Mouse (Mus musculus): ENCODE measurements at regions not wholly inside any gene's neighbourhood (a gene's known extent, or its start where the extent isn't known, plus 50 kb on each side); places are given as distances from the start of the nearest gene placed in this dataset.

GRCm38 (mm10) chr2:101175124-101175523 is 449.4 kb upstream of the Rag2 start:
- no peak for DNase-seq (ENCODE audit: low read depth, low spot score)

- DNase-seq (ENCODE audit: low read depth, low spot score): no peak
These were observed 417.9 kb upstream of the Rag2 start for GRCm38 (mm10) chr2:101206637-101207036.

- DNase-seq (ENCODE audit: low read depth, low spot score): no peak
These were observed 415.4 kb upstream of the Rag2 start for GRCm38 (mm10) chr2:101209136-101209535.

GRCm38 (mm10) chr2:101220759-101221158 is 403.8 kb upstream of the Rag2 start:
- DNase-seq (ENCODE audit: low read depth, low spot score): no peak

- DNase-seq (ENCODE audit: low read depth, low spot score): no peak
These were observed 381.5 kb upstream of the Rag2 start for GRCm38 (mm10) chr2:101242983-101243382.

- no peak for DNase-seq (ENCODE audit: low read depth, low spot score)
These were observed 377.4 kb upstream of the Rag2 start for GRCm38 (mm10) chr2:101247133-101247532.

- no peak for DNase-seq (ENCODE audit: low read depth, low spot score)
These were observed 372.3 kb upstream of the Rag2 start for GRCm38 (mm10) chr2:101252228-101252627.

GRCm38 (mm10) chr2:101256464-101256863 is 368.1 kb upstream of the Rag2 start:
- DNase-seq (ENCODE audit: low read depth, low spot score): no peak

GRCm38 (mm10) chr2:101263934-101264333 is 360.6 kb upstream of the Rag2 start:
- DNase-seq (ENCODE audit: low read depth, low spot score): no peak

- no peak for DNase-seq (ENCODE audit: low read depth, low spot score)
These were observed 357.7 kb upstream of the Rag2 start for GRCm38 (mm10) chr2:101266685-101267374.

- DNase-seq (ENCODE audit: low read depth, low spot score): no peak
These were observed 350.4 kb upstream of the Rag2 start for GRCm38 (mm10) chr2:101274045-101274664.

GRCm38 (mm10) chr2:101284886-101285285 is 339.6 kb upstream of the Rag2 start:
- DNase-seq (ENCODE audit: low read depth, low spot score): no peak

GRCm38 (mm10) chr2:101288119-101288518 is 336.4 kb upstream of the Rag2 start:
- no peak for DNase-seq (ENCODE audit: low read depth, low spot score)

- no peak for DNase-seq (ENCODE audit: low read depth, low spot score)
These were observed 335.4 kb upstream of the Rag2 start for GRCm38 (mm10) chr2:101289168-101289567.

- DNase-seq (ENCODE audit: low read depth, low spot score): no peak
These were observed 333.8 kb upstream of the Rag2 start for GRCm38 (mm10) chr2:101290738-101291137.

- DNase-seq (ENCODE audit: low read depth, low spot score): no peak
These were observed 328.7 kb upstream of the Rag2 start for GRCm38 (mm10) chr2:101295678-101296368.

GRCm38 (mm10) chr2:101296369-101296682 is 328.2 kb upstream of the Rag2 start:
- DNase-seq (ENCODE audit: low read depth, low spot score): no peak

GRCm38 (mm10) chr2:101296778-101297177 is 327.7 kb upstream of the Rag2 start:
- no peak for DNase-seq (ENCODE audit: low read depth, low spot score)

GRCm38 (mm10) chr2:101299126-101299525 is 325.4 kb upstream of the Rag2 start:
- no peak for DNase-seq (ENCODE audit: low read depth, low spot score)

GRCm38 (mm10) chr2:101300106-101300505 is 324.4 kb upstream of the Rag2 start:
- no peak for DNase-seq (ENCODE audit: low read depth, low spot score)

GRCm38 (mm10) chr2:101321286-101321914 is 303.1 kb upstream of the Rag2 start:
- no peak for DNase-seq (ENCODE audit: low read depth, low spot score)

- DNase-seq (ENCODE audit: low read depth, low spot score): no peak
These were observed 267.8 kb upstream of the Rag2 start for GRCm38 (mm10) chr2:101356709-101357108.

- DNase-seq (ENCODE audit: low read depth, low spot score): no peak
These were observed 260.3 kb upstream of the Rag2 start for GRCm38 (mm10) chr2:101364256-101364655.

Data from c-Kit-negative CD71-positive TER-119-positive erythroid progenitor cells, embryonic 14.5 days (primary cell).